Mouse (Mus musculus) MEL (cell line): Measurements from ENCODE around the gene Ncoa7.

Experiments used
- CHD2 ChIP-seq: IDR thresholded peaks from 2 replicates; pipeline ENCODE4 v1.6.1; 2011; ENCODE audit warnings: low read length, improper control_type of control experiment
- CTCF ChIP-seq, 3 experiments: IDR thresholded peaks in 2 of 3; conservative IDR thresholded peaks in 1 of 3; 2 replicates each; pipeline ENCODE4 v1.5.1; 2011 to 2012; ENCODE audit warnings: low read length in 3 of 3, low read depth in 2 of 3, mild to moderate bottlenecking in 2 of 3, improper control_type of control experiment in 1 of 3, inconsistent platforms in 1 of 3, mixed read lengths in 1 of 3, moderate library complexity in 1 of 3; ENCODE audit not compliant: control insufficient read depth in 1 of 3, insufficient read depth in 1 of 3, poor library complexity in 1 of 3, severe bottlenecking in 1 of 3
- ELF1 ChIP-seq: IDR thresholded peaks from 2 replicates; pipeline ENCODE4 v1.6.1; 2014; ENCODE audit warnings: low read depth, mild to moderate bottlenecking, inconsistent platforms, low read length, improper control_type of control experiment, moderate library complexity
- EP300 ChIP-seq, 2 experiments: IDR thresholded peaks; 2 replicates each; pipeline ENCODE4 v1.6.1; 2011; ENCODE audit warnings: improper control_type of control experiment in 2 of 2, low read length in 2 of 2, low read depth in 1 of 2, mild to moderate bottlenecking in 1 of 2
- GATA1 ChIP-seq: IDR thresholded peaks from 2 replicates; pipeline ENCODE4 v1.6.1; 2011; ENCODE audit warnings: low read depth, low read length, improper control_type of control experiment
- HCFC1 ChIP-seq: IDR thresholded peaks from 2 replicates; pipeline ENCODE4 v1.6.1; 2012; ENCODE audit warnings: low read depth, mild to moderate bottlenecking, inconsistent platforms, low read length, improper control_type of control experiment, moderate library complexity
- JUND ChIP-seq: IDR thresholded peaks from 2 replicates; pipeline ENCODE4 v1.6.1; 2011; ENCODE audit warnings: low read depth, mild to moderate bottlenecking, improper control_type of control experiment, low read length
- MAX ChIP-seq: IDR thresholded peaks from 2 replicates; pipeline ENCODE4 v1.6.1; 2011; ENCODE audit warnings: low read length, improper control_type of control experiment
- NRF1 ChIP-seq: IDR thresholded peaks from 2 replicates; pipeline ENCODE4 v1.6.1; 2014; ENCODE audit warnings: low read depth, mild to moderate bottlenecking, inconsistent platforms, low read length, improper control_type of control experiment, moderate library complexity; ENCODE audit not compliant: poor library complexity, insufficient read depth, severe bottlenecking
- POLR2A ChIP-seq, 2 experiments: IDR thresholded peaks; 2 replicates each; pipeline ENCODE4 v1.6.1; 2011 to 2012; ENCODE audit warnings: low read length in 2 of 2, mild to moderate bottlenecking in 2 of 2, control low read depth in 1 of 2, improper control_type of control experiment in 1 of 2, low read depth in 1 of 2, moderate library complexity in 1 of 2; ENCODE audit not compliant: control insufficient read depth in 1 of 2, insufficient read depth in 1 of 2, poor library complexity in 1 of 2

- no peak for TF ChIP-seq GATA1
- TF ChIP-seq CTCF (IDR thresholded peaks at IDR 0.05 in 2 of 3, conservative IDR thresholded peaks at IDR 0.05 in 1 of 3; ENCODE audit: control insufficient read depth in 1 of 3, insufficient read depth in 1 of 3, low read depth in 2 of 3, low read length in 3 of 3, poor library complexity in 1 of 3, severe bottlenecking in 1 of 3), result no peak
- TF ChIP-seq CHD2, result no peak
- no peak for TF ChIP-seq POLR2A (IDR thresholded peaks at IDR 0.05; ENCODE audit: control insufficient read depth in 1 of 2, insufficient read depth in 1 of 2, low read depth in 1 of 2, low read length in 2 of 2, poor library complexity in 1 of 2)
- TF ChIP-seq JUND, result no peak
- no peak for TF ChIP-seq NRF1
- no peak for TF ChIP-seq ELF1
- TF ChIP-seq EP300 (IDR thresholded peaks at IDR 0.05; ENCODE audit: low read depth in 1 of 2, low read length in 2 of 2), result no peak
- TF ChIP-seq MAX, result no peak
- TF ChIP-seq HCFC1, result no peak
Measured at GRCm38 (mm10) chr10:30716171-30716570, 87.0 kb downstream of the Ncoa7 start.
